Mouse (Mus musculus) intestine, embryonic 14.5 days (tissue): ENCODE measurements around the gene Ercc6l2. TPM values are rescaled to one million over a fixed set of nuclear protein-coding genes. Genes with fewer than 3 reads are reported as not detected.
"Not testable (repeated sequence)": the region's sequence is repeated elsewhere in the genome, so short reads cannot be mapped to it uniquely, and the experiment has no call there.

Source experiments
- ATAC-seq: fragments of 200-750 bp; cut with Nextera tagmentation; replicated peaks from 2 replicates; pipeline ENCODE4 v1.8.0; 2017; ENCODE audit warnings: low read depth, moderate number of reproducible peaks, moderate TSS enrichment, moderate library complexity; ENCODE audit not compliant: low FRiP score, low TSS enrichment
- DNase-seq: peaks from one replicate; pipeline ENCODE4 v3.0.0-alpha.2; 2018; ENCODE audit warnings: low spot score
- H3K27ac ChIP-seq: fragments of 300-500 bp; sonication (generic); 2 replicates; pipeline ENCODE4 v1.5.1; 2014; ENCODE audit warnings: low read depth, mild to moderate bottlenecking, control low read depth
- H3K27me3 ChIP-seq: fragments of 300-500 bp; sonication (generic); replicated peaks from 2 replicates; pipeline ENCODE4 v1.6.1; 2014; ENCODE audit warnings: low read length, control low read depth; ENCODE audit not compliant: control insufficient read depth, insufficient read depth
- H3K36me3 ChIP-seq: fragments of 300-500 bp; sonication (generic); 2 replicates; pipeline ENCODE4 v1.6.1; 2014; ENCODE audit warnings: low read length, control low read depth; ENCODE audit not compliant: control insufficient read depth, insufficient read depth
- H3K4me1 ChIP-seq: fragments of 300-500 bp; sonication (generic); replicated peaks from 2 replicates; pipeline ENCODE4 v1.6.1; 2014; ENCODE audit warnings: low read length, control low read depth, mixed read lengths; ENCODE audit not compliant: control insufficient read depth, insufficient read depth
- H3K4me2 ChIP-seq: fragments of 300-500 bp; sonication (generic); 2 replicates; pipeline ENCODE4 v1.6.1; 2014; ENCODE audit warnings: low read length
- H3K4me3 ChIP-seq: fragments of 300-500 bp; sonication (generic); 2 replicates; pipeline ENCODE4 v1.5.1; 2014; ENCODE audit warnings: low read depth, low read length, control low read depth, mixed read lengths
- H3K9ac ChIP-seq: fragments of 300-500 bp; sonication (generic); 2 replicates; pipeline ENCODE4 v1.6.1; 2014; ENCODE audit warnings: mild to moderate bottlenecking, low read length
- H3K9me3 ChIP-seq: fragments of 300-500 bp; sonication (generic); 2 replicates; pipeline ENCODE4 v1.6.1; 2016; ENCODE audit warnings: low read length, control low read depth; ENCODE audit not compliant: control insufficient read depth
- WGBS: fragments of 180-500 bp; shearing (Covaris S2); extraction: QIAGEN DNeasy Blood & Tissue Kit; methylation state at CpG from one replicate; pipeline ENCODE4 v1.1.7; 2014; 5-methylcytosine and 5-hydroxymethylcytosine counted together
- polyA plus RNA-seq: library from polyadenylated mRNA; unstranded; fragments of >200 nt; fragmentation: Nextera tagmentation; extraction: Ambion mirVana; gene quantifications from 2 replicates; pipeline ENCODE4 v1.2.1, GENCODE M21; 2014

Ercc6l2 gene
- polyA plus RNA-seq, 1 experiment from 2014 or later = 25.8 TPM

GRCm38 (mm10) chr13:63916568-63916967 is 101.5 kb downstream of the Ercc6l2 start:
- no peak overlapping the region for H3K9ac ChIP-seq
- DNase-seq (peak; percentile 40), ATAC-seq (no peak)
- H3K36me3 ChIP-seq = no peaks in the 10 kb centered on the region
- WGBS = 87% methylated on average over 8 of the region's 8 CpGs
- H3K27ac ChIP-seq = no peak overlapping the region; the same call in 1 of the 2 replicates
- H3K27me3 ChIP-seq = no peaks in the 10 kb centered on the region
- peaks cover 43% of the 10 kb centered on the region for H3K4me1 ChIP-seq
- no peak overlapping the region for H3K4me3 ChIP-seq
- no peak overlapping the region for H3K4me2 ChIP-seq
- H3K9me3 ChIP-seq = peaks cover 1% of the 10 kb centered on the region; the same call in 1 of the 2 replicates

DNA sequence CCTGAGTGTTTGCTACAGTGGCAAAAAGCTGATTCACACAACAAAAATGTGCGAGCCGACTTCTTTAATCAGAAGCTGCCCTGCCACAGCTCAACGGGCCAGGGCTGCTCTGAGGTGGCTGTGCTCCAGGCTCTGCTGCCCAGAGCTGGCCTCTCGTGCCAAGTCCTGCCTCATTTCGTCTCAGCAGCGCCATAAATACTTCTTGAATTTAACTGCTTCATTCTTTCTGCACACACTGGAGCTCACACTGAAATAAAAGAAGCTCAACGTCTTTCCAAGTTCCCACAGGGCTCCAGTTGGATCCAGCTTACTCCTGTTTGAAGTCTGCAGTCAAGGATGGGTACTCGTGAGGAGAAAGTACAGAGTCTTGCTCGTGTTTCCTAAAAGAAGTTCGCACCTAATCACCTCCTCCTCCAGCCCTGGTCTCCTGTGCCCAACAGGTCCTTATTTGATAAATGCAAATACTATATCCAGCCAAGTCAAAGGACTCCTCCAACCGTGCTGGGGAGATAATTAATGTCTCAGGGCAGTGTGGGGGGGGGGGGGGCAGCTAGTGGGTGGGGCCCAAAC is 102.2 kb downstream of the Ercc6l2 start:
- no peak overlapping the region for H3K4me2 ChIP-seq
- H3K36me3 ChIP-seq = no peaks in the 10 kb centered on the region
- peaks cover 38% of the 10 kb centered on the region for H3K4me1 ChIP-seq
- DNase-seq (no peak), ATAC-seq (no peak)
- H3K9me3 ChIP-seq = peaks cover 5% of the 10 kb centered on the region; the same call in 1 of the 2 replicates
- H3K4me3 ChIP-seq = no peak overlapping the region
- H3K9ac ChIP-seq = no peak overlapping the region
- peak overlapping the region; percentile 85 for H3K27ac ChIP-seq
- no peaks in the 10 kb centered on the region for H3K27me3 ChIP-seq
- WGBS = 20% methylated on average over 11 of the region's 11 CpGs

GRCm38 (mm10) chr13:63917776-63918621 is 103.0 kb downstream of the Ercc6l2 start:
- H3K27ac ChIP-seq = peak overlapping the region; percentile 85
- peaks cover 38% of the 10 kb centered on the region for H3K4me1 ChIP-seq
- no peaks in the 10 kb centered on the region for H3K27me3 ChIP-seq
- no peaks in the 10 kb centered on the region for H3K36me3 ChIP-seq
- ATAC-seq (peak; percentile 54; the same call in 1 of the 2 replicates), DNase-seq (no peak)
- no peak overlapping the region for H3K4me3 ChIP-seq
- 9% methylated on average over 11 of the region's 11 CpGs for WGBS
- H3K9ac ChIP-seq = 0 out of 2 replicates have a peak overlapping the region, but pooled peaks have one; percentile 0
- peak overlapping the region; percentile 28; the same call in 1 of the 2 replicates for H3K4me2 ChIP-seq
- peaks cover 5% of the 10 kb centered on the region; the same call in 1 of the 2 replicates for H3K9me3 ChIP-seq

DNA sequence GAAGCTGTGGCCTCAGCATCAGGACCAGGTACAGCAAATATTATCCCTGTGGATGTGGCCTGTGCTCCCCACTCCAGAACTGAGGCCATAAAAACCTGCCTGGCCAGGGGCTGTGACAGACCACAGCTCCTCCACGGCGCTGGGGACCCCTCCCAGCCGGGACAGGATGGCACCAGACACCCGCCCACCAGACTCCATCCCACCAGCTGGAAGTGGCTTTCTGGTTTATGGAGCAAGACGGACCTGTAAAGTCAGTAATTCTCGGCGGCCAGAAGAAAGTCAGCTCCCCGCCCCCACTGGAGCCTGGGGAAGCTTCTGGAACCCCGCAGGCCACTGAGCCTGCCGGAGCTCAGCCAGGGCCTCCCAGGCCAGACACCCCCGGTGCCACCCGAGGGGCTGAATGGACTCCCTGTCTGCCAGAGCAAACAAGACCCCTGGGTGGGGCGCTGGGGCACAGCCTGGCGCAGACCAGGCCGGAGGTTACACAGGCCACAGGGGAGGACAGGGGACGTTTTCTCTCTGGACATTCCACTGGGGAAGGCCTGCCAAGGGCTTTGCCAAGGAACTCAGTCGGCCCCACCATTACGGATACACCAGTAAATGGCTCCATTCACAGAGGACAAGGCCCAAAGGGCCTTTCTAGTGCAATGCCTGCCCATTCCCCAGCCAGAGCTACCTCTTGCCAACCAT is 103.8 kb downstream of the Ercc6l2 start:
- Histone ChIP-seq H3K4me2 (peak overlapping the region; percentile 28; the same call in 1 of the 2 replicates), H3K36me3 (no peaks in the 10 kb centered on the region), H3K4me1 (peaks cover 38% of the 10 kb centered on the region), H3K27me3 (no peaks in the 10 kb centered on the region), H3K9me3 (peaks cover 5% of the 10 kb centered on the region; the same call in 1 of the 2 replicates), H3K9ac (0 out of 2 replicates have a peak overlapping the region, but pooled peaks have one; percentile 0), H3K4me3 (no peak overlapping the region), H3K27ac (peak overlapping the region; percentile 85)
- 27% methylated on average over 18 of the region's 18 CpGs for WGBS
- ATAC-seq = no peak
- DNase-seq = no peak

GRCm38 (mm10) chr13:63924036-63924435 is 109.0 kb downstream of the Ercc6l2 start:
- 59% methylated on average over 2 of the region's 6 CpGs for WGBS
- not testable (repeated sequence) for H3K9ac ChIP-seq, H3K27me3 ChIP-seq, H3K36me3 ChIP-seq, DNase-seq, ATAC-seq, H3K4me2 ChIP-seq, H3K27ac ChIP-seq, H3K9me3 ChIP-seq, H3K4me3 ChIP-seq
- peaks cover 12% of the 10 kb centered on the region for H3K4me1 ChIP-seq

- Histone ChIP-seq H3K4me2 (no peak overlapping the region), H3K27me3 (no peaks in the 10 kb centered on the region), H3K9me3 (no peaks in the 10 kb centered on the region), H3K36me3 (no peaks in the 10 kb centered on the region), H3K4me1 (peaks cover 20% of the 10 kb centered on the region), H3K9ac (no peak overlapping the region), H3K4me3 (no peak overlapping the region), H3K27ac (peak overlapping the region; percentile 47; the same call in 1 of the 2 replicates)
- 20% methylated on average over 4 of the region's 4 CpGs for WGBS
- no peak for DNase-seq
- ATAC-seq = no peak
These were observed 112.3 kb downstream of the Ercc6l2 start for GRCm38 (mm10) chr13:63927326-63927725.

DNA sequence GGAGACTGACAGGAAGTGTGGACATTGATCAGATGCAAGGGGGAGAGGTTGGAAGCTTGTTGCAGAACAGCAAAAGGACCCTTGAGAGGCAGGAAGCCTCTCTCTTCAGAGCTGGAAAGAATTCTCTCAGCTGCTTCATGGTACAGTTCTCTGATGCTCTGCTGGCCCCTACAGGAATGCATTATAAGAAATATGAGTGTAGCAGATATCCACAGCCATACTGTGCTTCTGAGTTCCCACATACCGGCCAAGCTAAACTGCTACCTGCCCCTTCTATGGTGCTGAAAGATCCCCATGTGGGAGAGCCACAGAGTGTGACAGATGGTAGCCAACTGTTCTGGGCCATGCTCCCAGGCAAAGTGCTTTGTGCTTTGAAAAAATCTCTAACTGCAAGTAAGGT is 114.3 kb downstream of the Ercc6l2 start:
- Histone ChIP-seq H3K9ac (no peak overlapping the region), H3K4me2 (no peak overlapping the region), H3K27me3 (no peaks in the 10 kb centered on the region), H3K27ac (peak overlapping the region; percentile 77), H3K36me3 (no peaks in the 10 kb centered on the region), H3K4me3 (no peak overlapping the region), H3K9me3 (no peaks in the 10 kb centered on the region), H3K4me1 (peaks cover 20% of the 10 kb centered on the region)
- 39% methylated on average over 1 of the region's 1 CpGs for WGBS
- DNase-seq = no peak
- peak; percentile 46 for ATAC-seq

- Histone ChIP-seq H3K4me2 (no peak overlapping the region), H3K4me1 (peaks cover 20% of the 10 kb centered on the region), H3K27ac (peak overlapping the region; percentile 77), H3K4me3 (no peak overlapping the region), H3K27me3 (no peaks in the 10 kb centered on the region), H3K36me3 (no peaks in the 10 kb centered on the region), H3K9me3 (no peaks in the 10 kb centered on the region), H3K9ac (no peak overlapping the region)
- no peak for ATAC-seq
- DNase-seq = no peak
- 54% methylated on average over 5 of the region's 5 CpGs for WGBS
These were observed 115.0 kb downstream of the Ercc6l2 start for GRCm38 (mm10) chr13:63929917-63930515.
